Mouse (Mus musculus) stomach, postnatal 0 days (tissue): ENCODE results near the gene Rock2. TPM values are rescaled to one million over a fixed set of nuclear protein-coding genes. Genes with fewer than 3 reads are reported as not detected.
A peak's percentile ranks its signal among the peaks of the same experiment; 100 is the strongest.

ENCODE experiments used
- ATAC-seq: fragments of 200-750 bp; cut with Nextera tagmentation; 2 replicates; pipeline ENCODE4 v1.8.0; 2017; ENCODE audit not compliant: low FRiP score, low TSS enrichment
- DNase-seq: peaks from one replicate; pipeline ENCODE4 v3.0.0-alpha.2; 2016; ENCODE audit warnings: low spot score
- H3K27ac ChIP-seq: fragments of 300-500 bp; sonication (generic); replicated peaks from 2 replicates; pipeline ENCODE4 v1.5.1; 2014; ENCODE audit warnings: mild to moderate bottlenecking, control low read depth
- H3K27me3 ChIP-seq: fragments of 300-500 bp; sonication (generic); 2 replicates; pipeline ENCODE4 v1.6.1; 2014; ENCODE audit warnings: low read length; ENCODE audit not compliant: control insufficient read depth, insufficient read depth
- H3K36me3 ChIP-seq: fragments of 300-500 bp; sonication (generic); 2 replicates; pipeline ENCODE4 v1.6.1; 2014; ENCODE audit warnings: low read length, mixed read lengths; ENCODE audit not compliant: control insufficient read depth, insufficient read depth
- H3K4me1 ChIP-seq: fragments of 300-500 bp; sonication (generic); replicated peaks from 2 replicates; pipeline ENCODE4 v1.6.1; 2014; ENCODE audit warnings: antibody characterized with exemption; ENCODE audit not compliant: control insufficient read depth, insufficient read depth
- H3K4me2 ChIP-seq: fragments of 300-500 bp; sonication (generic); replicated peaks from 2 replicates; pipeline ENCODE4 v1.6.1; 2014; ENCODE audit warnings: low read depth, mild to moderate bottlenecking, control low read depth, moderate library complexity
- H3K4me3 ChIP-seq: fragments of 300-500 bp; sonication (generic); 2 replicates; pipeline ENCODE4 v1.5.1; 2014; ENCODE audit warnings: low read depth, low read length, control low read depth
- H3K9ac ChIP-seq: fragments of 300-500 bp; sonication (generic); 2 replicates; pipeline ENCODE4 v1.6.1; 2014; ENCODE audit warnings: mild to moderate bottlenecking, low read length, control low read depth, mixed read lengths
- H3K9me3 ChIP-seq: fragments of 300-500 bp; sonication (generic); 2 replicates; pipeline ENCODE4 v1.6.1; 2016; ENCODE audit warnings: low read length; ENCODE audit not compliant: control insufficient read depth
- CTCF ChIP-seq: IDR thresholded peaks from 2 replicates; pipeline ENCODE4 v1.5.1; 2016; ENCODE audit warnings: antibody characterized with exemption, low read depth, mild to moderate bottlenecking, moderate library complexity
- EP300 ChIP-seq: optimal IDR thresholded peaks from 2 replicates; pipeline ENCODE3; 2016; ENCODE audit warnings: antibody characterized with exemption
- WGBS: fragments of 180-500 bp; shearing (Covaris S2); extraction: QIAGEN DNeasy Blood & Tissue Kit; methylation state at CpG from one replicate; pipeline ENCODE4 v1.1.7; 2014; 5-methylcytosine and 5-hydroxymethylcytosine counted together
- polyA plus RNA-seq: library from polyadenylated mRNA; unstranded; fragments of >200 nt; fragmentation: Nextera tagmentation; extraction: Ambion mirVana; gene quantifications from 2 replicates; pipeline ENCODE4 v1.2.1, GENCODE M21; 2015

Rock2 gene
- polyA plus RNA-seq, 1 experiment from 2014 or later, result 13.3 TPM

- no peak overlapping the region for H3K4me3 ChIP-seq
- no peaks in the 10 kb centered on the region; the same call in 1 of the 2 replicates for H3K36me3 ChIP-seq
- 0 out of 2 replicates have a peak overlapping the region, but pooled peaks have one; percentile 45 for H3K27ac ChIP-seq
- H3K9ac ChIP-seq, result no peak overlapping the region
- TF ChIP-seq EP300 (no peak), CTCF (no peak)
- ATAC-seq (peak; percentile 73), DNase-seq (peak; percentile 84)
- peak overlapping the region; percentile 29; the same call in 1 of the 2 replicates for H3K4me2 ChIP-seq
- H3K27me3 ChIP-seq, result no peaks in the 10 kb centered on the region
- 43% methylated on average over 11 of the region's 11 CpGs for WGBS
- peaks cover 8% of the 10 kb centered on the region; the same call in 1 of the 2 replicates for H3K4me1 ChIP-seq
- H3K9me3 ChIP-seq, result no peaks in the 10 kb centered on the region
These were observed 41.1 kb upstream of the Rock2 start for GRCm38 (mm10) chr12:16853431-16854165.

GRCm38 (mm10) chr12:16855632-16856305, 38.9 kb upstream of the Rock2 start:
- ATAC-seq (no peak), DNase-seq (no peak)
- no peaks in the 10 kb centered on the region; the same call in 1 of the 2 replicates for H3K36me3 ChIP-seq
- no peak overlapping the region for H3K4me3 ChIP-seq
- H3K9me3 ChIP-seq, result no peaks in the 10 kb centered on the region
- peaks cover 5% of the 10 kb centered on the region; the same call in 1 of the 2 replicates for H3K4me1 ChIP-seq
- no peaks in the 10 kb centered on the region for H3K27me3 ChIP-seq
- no peak overlapping the region for H3K4me2 ChIP-seq
- WGBS, result 45% methylated on average over 6 of the region's 6 CpGs
- no peak overlapping the region for H3K9ac ChIP-seq
- no peak overlapping the region for H3K27ac ChIP-seq
- no peak for TF ChIP-seq EP300
- no peak for TF ChIP-seq CTCF

- DNase-seq, result no peak
- ATAC-seq, result no peak
- no peaks in the 10 kb centered on the region for H3K27me3 ChIP-seq
- 63% methylated on average over 2 of the region's 2 CpGs for WGBS
- no peak overlapping the region for H3K4me3 ChIP-seq
- no peak overlapping the region for H3K4me2 ChIP-seq
- H3K9ac ChIP-seq, result no peak overlapping the region
- no peaks in the 10 kb centered on the region for H3K9me3 ChIP-seq
- H3K4me1 ChIP-seq, result peaks cover 3% of the 10 kb centered on the region; the same call in 1 of the 2 replicates
- H3K36me3 ChIP-seq, result no peaks in the 10 kb centered on the region; the same call in 1 of the 2 replicates
- H3K27ac ChIP-seq, result no peak overlapping the region
- TF ChIP-seq EP300, result no peak
- no peak for TF ChIP-seq CTCF
These were observed 38.4 kb upstream of the Rock2 start for GRCm38 (mm10) chr12:16856306-16856679.

GRCm38 (mm10) chr12:16858081-16858480, 36.6 kb upstream of the Rock2 start:
- 46% methylated on average over 4 of the region's 4 CpGs for WGBS
- H3K4me2 ChIP-seq, result no peak overlapping the region
- no peaks in the 10 kb centered on the region for H3K27me3 ChIP-seq
- DNase-seq (no peak), ATAC-seq (no peak)
- no peak overlapping the region for H3K4me3 ChIP-seq
- no peaks in the 10 kb centered on the region for H3K9me3 ChIP-seq
- no peaks in the 10 kb centered on the region; the same call in 1 of the 2 replicates for H3K36me3 ChIP-seq
- TF ChIP-seq EP300 (no peak), CTCF (no peak)
- no peak overlapping the region for H3K27ac ChIP-seq
- no peak overlapping the region for H3K9ac ChIP-seq
- peaks cover 3% of the 10 kb centered on the region; the same call in 1 of the 2 replicates for H3K4me1 ChIP-seq

GRCm38 (mm10) chr12:16859781-16860180, 34.9 kb upstream of the Rock2 start:
- TF ChIP-seq EP300 (no peak), CTCF (no peak)
- H3K4me1 ChIP-seq, result no peaks in the 10 kb centered on the region
- no peaks in the 10 kb centered on the region for H3K27me3 ChIP-seq
- no peak overlapping the region for H3K9ac ChIP-seq
- no peaks in the 10 kb centered on the region for H3K36me3 ChIP-seq
- ATAC-seq (no peak), DNase-seq (no peak)
- H3K4me2 ChIP-seq, result no peak overlapping the region
- H3K27ac ChIP-seq, result no peak overlapping the region
- no peak overlapping the region for H3K4me3 ChIP-seq
- H3K9me3 ChIP-seq, result no peaks in the 10 kb centered on the region
- WGBS, result 84% methylated on average over 2 of the region's 2 CpGs

- ATAC-seq, result peak; percentile 46; the same call in 1 of the 2 replicates
- Histone ChIP-seq H3K9me3 (no peaks in the 10 kb centered on the region), H3K36me3 (no peaks in the 10 kb centered on the region), H3K4me1 (no peaks in the 10 kb centered on the region), H3K4me2 (no peak overlapping the region), H3K9ac (no peak overlapping the region), H3K27ac (no peak overlapping the region), H3K4me3 (no peak overlapping the region), H3K27me3 (no peaks in the 10 kb centered on the region)
- WGBS, result 57% methylated on average over 1 of the region's 1 CpGs
- DNase-seq, result no peak
- no peak for TF ChIP-seq EP300
- TF ChIP-seq CTCF, result no peak
These were observed 34.2 kb upstream of the Rock2 start for GRCm38 (mm10) chr12:16860533-16860932.
